Mouse (Mus musculus): Measurements from ENCODE around the gene Ly6c1.

GRCm38 (mm10) chr15:75069965-75070364 is 21.3 kb upstream of the Ly6c1 start:
- TF ChIP-seq CTCF (IDR thresholded peaks at IDR 0.05; ENCODE audit: borderline replicate concordance, extremely low read depth, insufficient read depth, insufficient read length) (no peak), POLR2A (IDR thresholded peaks at IDR 0.05; ENCODE audit: borderline replicate concordance, extremely low read depth, insufficient read depth, insufficient read length, poor library complexity, severe bottlenecking) (no peak)

Measured in brain, embryonic 14.5 days (tissue).